Mouse (Mus musculus) MEL (cell line): Measurements from ENCODE around the gene Usp39. TPM values are rescaled to one million over a fixed set of nuclear protein-coding genes. Genes with fewer than 3 reads are reported as not detected.

Source experiments
- DNase-seq: peaks from one replicate; pipeline ENCODE4 v3.0.0; 2011; ENCODE audit warnings: low read depth, low spot score
- H3K27ac ChIP-seq: 2 replicates; pipeline ENCODE4 v1.5.1; 2012; ENCODE audit warnings: low read depth, mild to moderate bottlenecking, control low read depth, low read length, moderate library complexity; ENCODE audit not compliant: control insufficient read depth
- H3K27me3 ChIP-seq, 2 experiments: fragments of 150-350 bp in 1 of 2; sonication (generic) in 1 of 2; 2 replicates each; pipeline ENCODE4 v1.6.1; 2012; ENCODE audit warnings: low read length in 2 of 2, mild to moderate bottlenecking in 2 of 2, improper control_type of control experiment in 1 of 2, moderate library complexity in 1 of 2; ENCODE audit not compliant: insufficient read depth in 2 of 2, control insufficient read depth in 1 of 2
- H3K36me3 ChIP-seq, 2 experiments: 2 replicates each; pipeline ENCODE4 v1.6.1; 2012 to 2014; ENCODE audit warnings: low read length in 2 of 2, improper control_type of control experiment in 1 of 2, inconsistent platforms in 1 of 2, mild to moderate bottlenecking in 1 of 2; ENCODE audit not compliant: insufficient read depth in 2 of 2, control insufficient read depth in 1 of 2
- H3K4me1 ChIP-seq, 2 experiments: fragments of 150-350 bp in 1 of 2; sonication (generic) in 1 of 2; 2 replicates each; pipeline ENCODE4 v1.6.1; 2012; ENCODE audit warnings: low read length in 2 of 2, improper control_type of control experiment in 1 of 2, mild to moderate bottlenecking in 1 of 2; ENCODE audit not compliant: insufficient read depth in 2 of 2, control insufficient read depth in 1 of 2
- H3K4me3 ChIP-seq, 2 experiments: fragments of 150-350 bp in 1 of 2; sonication (generic) in 1 of 2; 2 replicates each; pipeline ENCODE4 v1.5.1; 2012; ENCODE audit warnings: low read depth in 2 of 2, low read length in 2 of 2, mild to moderate bottlenecking in 2 of 2, moderate library complexity in 2 of 2, control low read depth in 1 of 2, improper control_type of control experiment in 1 of 2; ENCODE audit not compliant: control insufficient read depth in 1 of 2, insufficient read depth in 1 of 2
- H3K79me2 ChIP-seq: 2 replicates; pipeline ENCODE4 v1.6.1; 2012; ENCODE audit warnings: mild to moderate bottlenecking, low read length, moderate library complexity; ENCODE audit not compliant: control insufficient read depth, poor library complexity, insufficient read depth
- H3K9ac ChIP-seq: 2 replicates; pipeline ENCODE4 v1.6.1; 2012; ENCODE audit warnings: low read depth, mild to moderate bottlenecking, control low read depth, low read length, moderate library complexity; ENCODE audit not compliant: control insufficient read depth, poor library complexity, severe bottlenecking
- H3K9me3 ChIP-seq: fragments of 150-350 bp; sonication (generic); replicated peaks from 2 replicates; pipeline ENCODE4 v1.6.1; 2012; ENCODE audit warnings: mild to moderate bottlenecking, low read length, improper control_type of control experiment, moderate library complexity; ENCODE audit not compliant: insufficient read depth
- CTCF ChIP-seq, 3 experiments: IDR thresholded peaks in 2 of 3; conservative IDR thresholded peaks in 1 of 3; 2 replicates each; pipeline ENCODE4 v1.5.1; 2011 to 2012; ENCODE audit warnings: low read length in 3 of 3, low read depth in 2 of 3, mild to moderate bottlenecking in 2 of 3, improper control_type of control experiment in 1 of 3, inconsistent platforms in 1 of 3, mixed read lengths in 1 of 3, moderate library complexity in 1 of 3; ENCODE audit not compliant: control insufficient read depth in 1 of 3, insufficient read depth in 1 of 3, poor library complexity in 1 of 3, severe bottlenecking in 1 of 3
- E2F4 ChIP-seq: IDR thresholded peaks from 2 replicates; pipeline ENCODE4 v1.6.1; 2011; ENCODE audit warnings: low read depth, low read length, improper control_type of control experiment, borderline replicate concordance
- ELF1 ChIP-seq: IDR thresholded peaks from 2 replicates; pipeline ENCODE4 v1.6.1; 2014; ENCODE audit warnings: low read depth, mild to moderate bottlenecking, inconsistent platforms, low read length, improper control_type of control experiment, moderate library complexity
- GATA1 ChIP-seq: IDR thresholded peaks from 2 replicates; pipeline ENCODE4 v1.6.1; 2011; ENCODE audit warnings: low read depth, low read length, improper control_type of control experiment
- HCFC1 ChIP-seq: IDR thresholded peaks from 2 replicates; pipeline ENCODE4 v1.6.1; 2012; ENCODE audit warnings: low read depth, mild to moderate bottlenecking, inconsistent platforms, low read length, improper control_type of control experiment, moderate library complexity
- KAT2A ChIP-seq: conservative IDR thresholded peaks from 2 replicates; pipeline ENCODE4 v1.6.1; 2012; ENCODE audit warnings: low read depth, low read length, improper control_type of control experiment, inconsistent platforms
- MAZ ChIP-seq: IDR thresholded peaks from 2 replicates; pipeline ENCODE4 v1.6.1; 2012; ENCODE audit warnings: low read depth, mild to moderate bottlenecking, inconsistent platforms, low read length, improper control_type of control experiment
- MEF2A ChIP-seq: IDR thresholded peaks from 2 replicates; pipeline ENCODE4 v1.6.1; 2014; ENCODE audit warnings: low read depth, mild to moderate bottlenecking, inconsistent platforms, low read length, improper control_type of control experiment; ENCODE audit not compliant: poor library complexity, insufficient replicate concordance, severe bottlenecking; ENCODE audit errors: extremely low read depth
- MXI1 ChIP-seq: IDR thresholded peaks from 2 replicates; pipeline ENCODE4 v1.6.1; 2011; ENCODE audit warnings: mild to moderate bottlenecking, low read depth, low read length, improper control_type of control experiment
- NELFE ChIP-seq: IDR thresholded peaks from 2 replicates; pipeline ENCODE4 v1.6.1; 2011; ENCODE audit warnings: low read depth, low read length, improper control_type of control experiment
- POLR2AphosphoS2 ChIP-seq: IDR thresholded peaks from 2 replicates; pipeline ENCODE4 v1.6.1; 2011; ENCODE audit warnings: low read length, improper control_type of control experiment
- POLR2AphosphoS5 ChIP-seq: IDR thresholded peaks from 2 replicates; pipeline ENCODE4 v1.6.1; 2012; ENCODE audit warnings: low read depth, borderline replicate concordance, mild to moderate bottlenecking, inconsistent platforms, low read length, moderate library complexity, mixed read lengths
- SIN3A ChIP-seq: IDR thresholded peaks from 2 replicates; pipeline ENCODE4 v1.6.1; 2012; ENCODE audit warnings: low read length, improper control_type of control experiment, inconsistent platforms
- SMC3 ChIP-seq: IDR thresholded peaks from 2 replicates; pipeline ENCODE4 v1.6.1; 2011; ENCODE audit warnings: low read depth, low read length, improper control_type of control experiment
- TBP ChIP-seq: IDR thresholded peaks from 2 replicates; pipeline ENCODE4 v1.8.0; 2011; ENCODE audit warnings: low read depth, low read length, improper control_type of control experiment
- TCF12 ChIP-seq: IDR thresholded peaks from 2 replicates; pipeline ENCODE4 v1.6.1; 2014; ENCODE audit warnings: low read depth, mild to moderate bottlenecking, inconsistent platforms, low read length, improper control_type of control experiment, moderate library complexity
- UBTF ChIP-seq: IDR thresholded peaks from 2 replicates; pipeline ENCODE4 v1.6.1; 2012; ENCODE audit warnings: low read depth, mild to moderate bottlenecking, inconsistent platforms, low read length, improper control_type of control experiment, moderate library complexity, borderline replicate concordance; ENCODE audit not compliant: insufficient read depth
- USF2 ChIP-seq, 2 experiments: IDR thresholded peaks; 2 replicates each; pipeline ENCODE4 v1.6.1; 2011 to 2012; ENCODE audit warnings: improper control_type of control experiment in 2 of 2, low read length in 2 of 2, borderline replicate concordance in 1 of 2, inconsistent platforms in 1 of 2, low read depth in 1 of 2, mild to moderate bottlenecking in 1 of 2; ENCODE audit not compliant: insufficient read depth in 1 of 2
- ZKSCAN1 ChIP-seq: IDR thresholded peaks from 2 replicates; pipeline ENCODE4 v1.6.1; 2012; ENCODE audit warnings: low read depth, mild to moderate bottlenecking, inconsistent platforms, low read length, improper control_type of control experiment, moderate library complexity
- polyA plus RNA-seq, 2 experiments: library from polyadenylated mRNA; stranded (reverse) in 1 of 2; unstranded in 1 of 2; fragments of >175 nt in 1 of 2; fragments of >200 nt in 1 of 2; gene quantifications; 2 replicates each; pipeline versions ENCODE4 v1.2.1 to v1.2.4; 2012; ENCODE audit warnings: low replicate concordance in 2 of 2, low read depth in 1 of 2; ENCODE audit not compliant: insufficient read length in 2 of 2, insufficient read depth in 1 of 2, missing spikeins in 1 of 2
- total RNA-seq: library from RNA; depleted of rRNA; stranded (reverse); fragments of 300-350 nt; gene quantifications from 2 replicates; pipeline ENCODE4 v1.2.3, GENCODE M21; 2012

Usp39 gene
- total and polyA plus RNA-seq, 3 experiments, result 103 to 106 TPM; not detected in 1

DNA sequence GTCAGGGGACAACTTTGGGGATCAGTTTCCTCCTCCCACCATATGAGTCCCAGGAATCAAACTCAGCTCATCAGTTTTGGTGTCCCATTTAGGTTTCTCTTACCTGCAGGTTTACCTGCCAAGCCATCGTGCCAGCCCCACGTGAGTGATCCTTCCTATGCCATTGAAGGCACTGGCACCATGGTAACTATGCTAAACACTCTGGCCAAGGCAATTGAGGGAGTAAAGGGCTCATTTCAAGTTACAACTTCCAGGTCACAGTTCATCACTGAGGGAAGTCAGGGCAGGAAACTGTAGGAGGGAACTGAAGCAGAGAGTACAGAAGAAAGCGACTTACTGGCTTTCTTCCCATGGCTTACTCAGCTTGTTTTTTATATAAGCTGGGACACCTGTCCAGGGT, 21.3 kb upstream of the Usp39 start:
- Histone ChIP-seq H3K27me3 (no peaks in the 10 kb centered on the region), H3K27ac (no peak overlapping the region), H3K4me3 (no peak overlapping the region), H3K4me1 (peaks cover 0 to 16% of the 10 kb centered on the region in 2 experiments; a peak in 2 of 4 replicates), H3K9ac (no peak overlapping the region), H3K79me2 (peaks cover 8% of the 10 kb centered on the region), H3K9me3 (no peaks in the 10 kb centered on the region), H3K36me3 (peaks cover 1 to 15% of the 10 kb centered on the region in 2 experiments; a peak in 3 of 4 replicates)
- no peak for DNase-seq
- TF ChIP-seq HCFC1 (peak; percentile 53; the same call in 1 of the 2 replicates), TCF12 (no peak)

GRCm38 (mm10) chr6:72364985-72365384, 20.0 kb upstream of the Usp39 start:
- no peak for DNase-seq
- Histone ChIP-seq H3K79me2 (peaks cover 8% of the 10 kb centered on the region), H3K4me1 (peaks cover 0 to 27% of the 10 kb centered on the region in 2 experiments; a peak in 2 of 4 replicates), H3K9ac (no peak overlapping the region), H3K27ac (no peak overlapping the region), H3K27me3 (no peaks in the 10 kb centered on the region), H3K4me3 (no peak overlapping the region), H3K36me3 (peaks cover under 1 to 22% of the 10 kb centered on the region in 2 experiments; a peak in 3 of 4 replicates), H3K9me3 (no peaks in the 10 kb centered on the region)
- no peak for TF ChIP-seq KAT2A
- no peak for TF ChIP-seq POLR2AphosphoS5
- TF ChIP-seq SIN3A, result no peak
- TF ChIP-seq ELF1, result no peak
- TF ChIP-seq MAZ, result no peak
- TF ChIP-seq CTCF (IDR thresholded peaks at IDR 0.05 in 2 of 3, conservative IDR thresholded peaks at IDR 0.05 in 1 of 3; ENCODE audit: control insufficient read depth in 1 of 3, insufficient read depth in 1 of 3, low read depth in 2 of 3, low read length in 3 of 3, poor library complexity in 1 of 3, severe bottlenecking in 1 of 3), result no peak
- no peak for TF ChIP-seq POLR2AphosphoS2
- no peak for TF ChIP-seq GATA1
- TF ChIP-seq TBP, result no peak
- no peak for TF ChIP-seq SMC3
- no peak for TF ChIP-seq NELFE
- no peak for TF ChIP-seq MEF2A
- no peak for TF ChIP-seq USF2 (IDR thresholded peaks at IDR 0.05; ENCODE audit: borderline replicate concordance in 1 of 2, insufficient read depth in 1 of 2, low read depth in 1 of 2, low read length in 2 of 2)
- no peak for TF ChIP-seq HCFC1
- TF ChIP-seq E2F4, result no peak
- no peak for TF ChIP-seq ZKSCAN1
- TF ChIP-seq UBTF, result no peak
- no peak for TF ChIP-seq TCF12
- TF ChIP-seq MXI1, result no peak
